Mouse (Mus musculus): ENCODE results near the gene Enpep.

Gene Enpep

GRCm38 (mm10) chr3:129332586-129332985, at the start of gene Enpep:
Gene Enpep, minus strand, starts transcription at chr3:129332720.
- peak; percentile 34 for DNase-seq (ENCODE audit: low spot score)

GRCm38 (mm10) chr3:129379109-129379508, 46.6 kb upstream of the Enpep start:
- DNase-seq (ENCODE audit: low spot score): no peak

DNA sequence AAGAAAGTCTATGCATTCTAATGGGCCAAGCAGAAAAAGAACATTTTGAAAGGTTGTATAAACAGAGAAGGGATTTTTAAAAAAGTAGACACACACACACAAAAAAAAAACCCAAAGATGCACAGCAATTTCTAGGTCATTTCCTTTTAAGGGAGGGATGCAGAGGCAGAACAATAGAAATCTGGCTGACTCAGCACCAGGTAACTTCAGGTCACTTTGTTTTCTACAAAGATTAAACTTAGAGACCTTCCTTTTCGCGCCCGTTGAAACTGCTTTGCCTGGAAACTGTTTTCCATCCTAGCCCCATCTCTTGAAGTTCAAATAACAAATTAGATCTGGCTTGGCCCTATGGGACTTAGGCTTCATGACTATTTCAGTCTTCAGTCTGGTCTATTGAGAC, 42.6 kb upstream of the Enpep start:
- DNase-seq (ENCODE audit: low spot score): no peak

- DNase-seq (ENCODE audit: low spot score): no peak
Observed at GRCm38 (mm10) chr3:129373108-129373507, 40.6 kb upstream of the Enpep start.

DNA sequence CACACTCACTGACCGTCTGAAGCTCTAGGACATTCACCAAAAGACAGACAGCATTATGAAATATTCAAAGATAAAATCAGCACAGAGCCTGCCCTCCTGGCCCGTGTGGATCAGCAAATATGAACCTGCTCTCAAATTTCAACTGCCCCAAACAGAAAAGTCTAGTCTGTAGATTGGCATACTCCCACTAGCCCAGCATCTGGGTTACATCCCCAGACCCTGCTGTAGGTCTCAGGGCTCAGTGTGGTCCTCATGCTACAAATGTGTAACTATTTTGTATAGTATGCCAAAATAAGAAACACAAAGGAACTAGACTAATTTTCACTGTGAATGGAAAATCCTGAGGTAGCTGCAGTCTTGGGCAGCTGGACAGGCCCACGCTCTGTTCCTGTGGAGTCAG, 37.0 kb upstream of the Enpep start:
- DNase-seq (ENCODE audit: low spot score): no peak

- DNase-seq (ENCODE audit: low spot score): no peak
Observed at GRCm38 (mm10) chr3:129365919-129366318, 33.4 kb upstream of the Enpep start.

- DNase-seq (ENCODE audit: low spot score): no peak
Observed at GRCm38 (mm10) chr3:129364818-129365390, 32.4 kb upstream of the Enpep start.

DNA sequence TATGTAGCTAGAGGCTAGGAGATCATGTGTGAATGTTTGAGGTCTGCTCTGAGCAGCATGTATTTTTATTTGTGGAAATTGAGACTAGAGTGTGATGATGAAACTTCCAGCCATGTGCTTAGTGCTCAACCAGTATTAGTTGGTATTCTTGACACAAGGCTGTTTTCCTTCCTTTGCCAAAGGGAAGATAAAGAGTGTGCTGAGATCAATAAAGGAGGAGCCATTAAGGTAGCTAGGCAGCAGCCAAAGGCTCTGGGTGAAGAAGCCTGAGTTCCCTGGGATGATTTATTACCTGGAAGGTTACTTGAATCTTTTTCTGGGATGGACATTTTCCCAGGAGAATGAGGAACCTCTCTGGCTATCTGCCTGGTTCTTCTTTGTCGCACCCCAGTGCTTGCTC, 30.9 kb upstream of the Enpep start:
- no peak for DNase-seq (ENCODE audit: low spot score)

DNA sequence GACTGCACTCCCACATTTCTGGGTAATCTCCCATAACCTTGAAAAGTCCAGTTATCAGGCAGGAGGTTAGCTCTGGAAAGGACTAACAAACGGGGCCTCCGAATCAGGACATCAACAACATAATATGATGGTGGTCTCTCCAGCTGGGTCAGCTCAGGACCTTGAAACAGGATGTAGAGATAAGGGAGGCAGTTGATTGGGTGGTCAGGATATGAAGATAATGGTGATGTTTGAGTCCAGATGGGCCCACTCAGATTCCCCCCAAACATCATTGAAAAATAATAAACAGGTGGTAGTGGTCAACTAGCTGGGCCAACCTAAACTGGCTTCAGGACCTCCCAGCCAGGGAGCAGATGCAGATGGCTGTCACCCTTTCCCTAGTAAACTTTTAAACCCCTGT, 25.6 kb upstream of the Enpep start:
- DNase-seq (ENCODE audit: low spot score): no peak

GRCm38 (mm10) chr3:129353901-129354300, 21.4 kb upstream of the Enpep start:
- DNase-seq (ENCODE audit: low spot score): no peak

DNA sequence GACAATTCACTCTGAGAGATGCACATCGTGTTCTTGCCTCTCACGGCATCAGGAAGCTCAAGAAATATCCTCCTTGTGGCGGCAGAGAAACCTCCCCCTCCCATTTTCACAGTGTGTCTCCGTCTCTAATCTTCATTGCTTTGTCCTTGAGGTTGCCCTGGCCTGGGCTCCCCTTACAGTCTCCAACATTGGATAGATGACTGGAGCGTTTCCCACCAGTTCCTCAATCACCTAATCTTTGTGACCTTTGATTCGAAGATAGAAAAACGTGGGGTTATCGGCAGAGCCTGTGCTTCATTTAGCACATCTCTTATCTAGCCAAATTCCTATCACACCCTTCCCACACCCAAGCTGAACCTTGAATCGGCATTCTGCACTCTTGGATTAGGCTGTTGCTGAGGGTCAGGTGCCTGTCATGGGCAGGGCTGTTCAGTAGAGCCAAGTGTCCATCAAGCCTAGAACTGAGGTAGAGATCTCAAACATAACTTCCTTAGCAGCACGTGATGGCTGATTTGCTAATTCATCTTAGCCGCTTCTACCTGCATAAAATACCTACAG, 18.9 kb upstream of the Enpep start:
- DNase-seq (ENCODE audit: low spot score): no peak

GRCm38 (mm10) chr3:129347277-129347676, 14.8 kb upstream of the Enpep start:
- no peak for DNase-seq (ENCODE audit: low spot score)

- no peak for DNase-seq (ENCODE audit: low spot score)
Observed at GRCm38 (mm10) chr3:129342767-129343166, 10.2 kb upstream of the Enpep start.

GRCm38 (mm10) chr3:129341066-129341465, 8.5 kb upstream of the Enpep start:
- no peak for DNase-seq (ENCODE audit: low spot score)

GRCm38 (mm10) chr3:129338296-129339091, 6.0 kb upstream of the Enpep start:
- no peak for DNase-seq (ENCODE audit: low spot score)

DNA sequence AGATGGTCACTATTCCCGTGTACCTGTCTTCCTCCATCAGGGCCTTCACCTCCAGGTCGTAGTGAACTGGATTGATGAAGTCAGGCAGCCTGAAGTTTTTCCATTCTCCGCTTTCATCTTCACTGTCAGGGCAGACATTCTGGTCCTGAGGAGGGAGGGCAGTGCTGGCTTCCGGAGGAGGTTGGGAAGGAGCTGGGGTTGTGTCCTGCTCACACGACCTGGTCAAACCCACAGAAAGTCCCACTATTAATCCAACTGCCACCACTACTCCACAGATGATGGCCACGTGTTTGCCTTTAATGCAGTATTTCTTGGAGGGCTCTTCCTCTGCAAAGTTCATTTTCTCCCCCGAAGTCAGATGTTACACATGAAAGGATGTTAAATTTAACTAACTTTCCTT, 378 bp downstream of the Enpep start:
- DNase-seq (ENCODE audit: low spot score): no peak

GRCm38 (mm10) chr3:129331427-129331826, 1.1 kb downstream of the Enpep start:
- DNase-seq (ENCODE audit: low spot score): no peak

DNA sequence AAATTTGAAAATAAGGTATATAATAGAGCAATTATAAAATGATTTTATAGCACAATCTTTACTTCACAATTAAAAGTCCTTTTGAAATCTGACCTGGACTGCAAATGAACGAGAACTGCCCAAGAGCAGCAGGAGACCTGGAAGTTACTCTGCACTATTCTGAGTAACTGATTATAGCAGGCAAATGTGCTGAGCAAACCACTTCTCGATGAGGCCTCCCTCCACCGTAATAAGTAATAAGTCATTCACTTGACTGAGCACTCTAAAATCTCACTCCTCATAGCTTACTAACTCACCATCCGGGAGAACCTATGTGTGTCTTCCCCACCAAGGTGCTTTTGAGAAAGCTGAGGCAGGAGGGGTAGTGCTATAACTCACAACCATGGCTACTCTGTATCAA, 4.5 kb downstream of the Enpep start:
- no peak for DNase-seq (ENCODE audit: low spot score)

- DNase-seq (ENCODE audit: low spot score): no peak
Observed at GRCm38 (mm10) chr3:129321585-129321984, 10.9 kb downstream of the Enpep start.

DNA sequence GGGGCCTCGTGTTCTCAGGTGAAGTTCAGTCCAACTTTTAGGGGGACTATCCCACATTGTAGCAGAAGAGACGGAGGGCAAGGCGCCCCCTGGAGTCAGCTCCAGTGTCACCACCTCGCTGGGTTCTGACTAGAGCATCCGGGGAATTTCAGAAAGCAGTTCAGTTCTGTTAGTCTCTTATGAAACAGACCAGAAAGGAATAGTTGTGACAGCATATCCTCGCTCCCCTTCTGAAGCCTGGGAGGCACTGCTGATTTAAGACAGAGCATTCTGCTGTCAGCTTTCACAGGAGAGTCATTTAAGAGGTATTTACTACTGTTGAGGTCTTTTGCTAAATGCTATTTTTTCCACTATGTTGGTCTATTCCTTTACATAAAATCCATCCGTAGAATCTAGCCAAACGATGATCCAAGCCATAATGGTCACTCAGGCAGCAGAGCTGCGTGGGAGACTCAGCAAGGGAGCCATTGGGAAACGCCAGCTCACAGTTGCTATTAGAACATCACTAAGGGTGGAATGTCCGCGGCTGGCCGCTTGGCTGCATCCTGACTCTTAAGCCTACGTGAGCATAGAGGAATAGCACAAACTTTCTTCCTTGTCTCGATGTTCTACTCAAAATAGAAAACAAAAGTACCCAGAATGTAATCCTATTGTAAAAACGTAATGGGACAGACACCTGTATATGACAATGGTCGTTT, 15.3 kb downstream of the Enpep start:
- DNase-seq (ENCODE audit: low spot score): no peak

DNA sequence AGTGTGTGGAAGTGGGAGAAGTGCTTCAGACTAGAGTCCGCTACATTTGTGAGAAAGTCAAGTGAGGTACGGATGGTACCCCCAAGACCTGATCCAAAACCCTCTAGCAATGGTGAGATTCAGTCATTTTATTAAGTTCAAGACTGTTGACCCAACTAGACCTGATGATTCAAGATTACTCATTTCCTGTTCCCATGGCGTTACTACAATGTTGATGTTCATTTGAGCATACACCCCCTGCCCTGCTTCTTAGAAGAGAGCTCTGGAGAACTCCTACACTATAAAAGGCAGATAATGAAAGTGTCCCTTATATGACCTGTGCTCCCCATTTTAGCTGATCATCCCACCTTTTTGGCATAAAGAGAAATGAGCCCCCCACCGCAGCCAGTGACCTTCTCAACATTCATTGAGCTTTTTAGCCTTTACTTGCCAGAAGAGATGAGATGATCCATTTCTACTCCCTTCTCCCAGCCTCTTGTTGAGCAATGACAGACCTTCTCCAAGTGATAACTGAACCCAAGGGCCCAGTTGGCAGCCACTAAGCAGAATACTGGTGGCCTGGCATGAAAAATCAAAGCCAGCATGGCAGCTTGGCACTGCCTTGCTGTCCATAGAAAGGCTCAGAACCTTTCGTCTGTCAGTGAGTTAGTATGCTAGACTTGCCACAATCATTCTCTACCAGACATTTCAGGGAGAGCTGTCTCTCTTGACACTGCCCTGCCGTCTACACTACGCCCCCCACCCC, 18.7 kb downstream of the Enpep start:
- no peak for DNase-seq (ENCODE audit: low spot score)

DNA sequence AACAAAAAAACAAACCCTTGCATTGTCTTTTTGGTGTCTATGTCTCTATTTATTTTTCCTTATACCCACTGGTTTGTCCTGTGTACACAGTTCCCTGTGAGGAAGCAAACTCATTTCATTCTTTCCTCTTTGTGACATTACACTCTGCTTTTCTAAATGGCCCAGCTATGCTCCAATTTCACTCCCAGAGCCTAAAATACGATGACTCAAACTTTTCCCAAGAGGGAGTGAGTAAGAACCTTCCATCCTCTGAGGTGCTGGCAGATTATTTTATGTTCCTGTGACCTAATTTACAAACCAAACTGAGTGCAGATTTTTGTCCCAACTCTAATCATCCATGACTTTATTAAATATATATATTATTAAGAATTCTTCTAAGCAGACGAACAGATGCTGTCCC, 19.3 kb downstream of the Enpep start:
- no peak for DNase-seq (ENCODE audit: low spot score)
